Mouse (Mus musculus): Measurements from ENCODE around the gene Gls2. TPM values are rescaled to one million over a fixed set of nuclear protein-coding genes. Genes with fewer than 3 reads are reported as not detected.

Gene Gls2
- polyA plus RNA-seq, 1 experiment from 2014 or later, result 2.3 TPM

- no peak overlapping the region for H3K4me2 ChIP-seq
- H3K4me3 ChIP-seq (replicated peaks), result no peak overlapping the region
- no peaks in the 10 kb centered on the region for H3K27me3 ChIP-seq
- H3K27ac ChIP-seq, result no peak overlapping the region
- H3K36me3 ChIP-seq, result peaks cover 27% of the 10 kb centered on the region
- H3K9ac ChIP-seq (replicated peaks), result no peak overlapping the region
- 76% methylated on average over 8 of the region's 8 CpGs for WGBS
- H3K9me3 ChIP-seq, result no peaks in the 10 kb centered on the region
- ATAC-seq (ENCODE audit: insufficient number of reproducible peaks, insufficient read depth, low FRiP score, low TSS enrichment, low read depth), result no peak
- H3K4me1 ChIP-seq (replicated peaks), result no peaks in the 10 kb centered on the region
These were observed 62.1 kb downstream of the Gls2 start for GRCm38 (mm10) chr10:128256328-128256727.

GRCm38 (mm10) chr10:128258953-128259352 lies 64.7 kb downstream of the Gls2 start:
- H3K9ac ChIP-seq (replicated peaks), result no peak overlapping the region
- 83% methylated on average over 4 of the region's 4 CpGs for WGBS
- H3K27me3 ChIP-seq, result no peaks in the 10 kb centered on the region
- H3K9me3 ChIP-seq, result no peaks in the 10 kb centered on the region
- peaks cover 5% of the 10 kb centered on the region; the same call in 1 of the 2 replicates for H3K36me3 ChIP-seq
- H3K27ac ChIP-seq, result no peak overlapping the region
- ATAC-seq (ENCODE audit: insufficient number of reproducible peaks, insufficient read depth, low FRiP score, low TSS enrichment, low read depth), result no peak
- no peak overlapping the region for H3K4me3 ChIP-seq (replicated peaks)
- no peak overlapping the region for H3K4me2 ChIP-seq
- no peaks in the 10 kb centered on the region for H3K4me1 ChIP-seq (replicated peaks)

Other genes starting within 250 kb of the Gls2 start
- gene Hsd17b6, start 186.8 kb upstream of the Gls2 start, polyA plus RNA-seq (2016; fragmentation: Nextera tagmentation; extraction: Ambion mirVana), result not detected in 2 replicates
- 102 and 104 TPM in 2 replicates for gene Prim1, start 179.3 kb upstream of the Gls2 start, polyA plus RNA-seq (2016; fragmentation: Nextera tagmentation; extraction: Ambion mirVana)
- 916 and 923 TPM in 2 replicates for gene Naca, start 158.9 kb upstream of the Gls2 start, polyA plus RNA-seq (2016; fragmentation: Nextera tagmentation; extraction: Ambion mirVana)
- 567 and 594 TPM in 2 replicates for gene Ptges3, start 135.5 kb upstream of the Gls2 start, polyA plus RNA-seq (2016; fragmentation: Nextera tagmentation; extraction: Ambion mirVana)
- gene Atp5b, start 111.2 kb upstream of the Gls2 start, polyA plus RNA-seq (2016; fragmentation: Nextera tagmentation; extraction: Ambion mirVana), result 2,018 and 2,026 TPM in 2 replicates
- 8.6 and 9.5 TPM in 2 replicates for gene Baz2a, start 102.9 kb upstream of the Gls2 start, polyA plus RNA-seq (2016; fragmentation: Nextera tagmentation; extraction: Ambion mirVana)
- 33.0 and 33.5 TPM in 2 replicates for gene Rbms2, start 14.2 kb upstream of the Gls2 start, polyA plus RNA-seq (2016; fragmentation: Nextera tagmentation; extraction: Ambion mirVana)
- gene Spryd4, start 17.4 kb downstream of the Gls2 start, polyA plus RNA-seq (2016; fragmentation: Nextera tagmentation; extraction: Ambion mirVana), result 31.0 and 32.4 TPM in 2 replicates
- 0.38 and 0.44 TPM in 2 replicates for gene Mip, start 31.4 kb downstream of the Gls2 start, polyA plus RNA-seq (2016; fragmentation: Nextera tagmentation; extraction: Ambion mirVana)
- gene Timeless, start 37.6 kb downstream of the Gls2 start, polyA plus RNA-seq (2016; fragmentation: Nextera tagmentation; extraction: Ambion mirVana), result 103 and 108 TPM in 2 replicates
- 0.68 and 1.0 TPM in 2 replicates for gene Apon, start 59.6 kb downstream of the Gls2 start, polyA plus RNA-seq (2016; fragmentation: Nextera tagmentation; extraction: Ambion mirVana)
- not detected in 2 replicates for gene Apof, start 74.2 kb downstream of the Gls2 start, polyA plus RNA-seq (2016; fragmentation: Nextera tagmentation; extraction: Ambion mirVana)
- 17.1 and 17.6 TPM in 2 replicates for gene Stat2, start 76.1 kb downstream of the Gls2 start, polyA plus RNA-seq (2016; fragmentation: Nextera tagmentation; extraction: Ambion mirVana)
- gene Il23a, start 104.3 kb downstream of the Gls2 start, polyA plus RNA-seq (2016; fragmentation: Nextera tagmentation; extraction: Ambion mirVana), result 0.20 TPM in 2 replicates
- 42.3 and 42.5 TPM in 2 replicates for gene Pan2, start 108.9 kb downstream of the Gls2 start, polyA plus RNA-seq (2016; fragmentation: Nextera tagmentation; extraction: Ambion mirVana)
- gene Cnpy2, start 128.0 kb downstream of the Gls2 start, polyA plus RNA-seq (2016; fragmentation: Nextera tagmentation; extraction: Ambion mirVana), result 351 and 359 TPM in 2 replicates
- 178 and 181 TPM in 2 replicates for gene Cs, start 143.3 kb downstream of the Gls2 start, polyA plus RNA-seq (2016; fragmentation: Nextera tagmentation; extraction: Ambion mirVana)
- gene Coq10a, start 174.5 kb downstream of the Gls2 start, polyA plus RNA-seq (2016; fragmentation: Nextera tagmentation; extraction: Ambion mirVana), result 15.5 and 15.8 TPM in 2 replicates
- gene Ankrd52, start 182.7 kb downstream of the Gls2 start, polyA plus RNA-seq (2016; fragmentation: Nextera tagmentation; extraction: Ambion mirVana), result 13.5 and 14.8 TPM in 2 replicates
- gene Slc39a5, start 206.8 kb downstream of the Gls2 start, polyA plus RNA-seq (2016; fragmentation: Nextera tagmentation; extraction: Ambion mirVana), result not detected in 2 replicates
- 65.1 and 65.2 TPM in 2 replicates for gene Nabp2, start 217.0 kb downstream of the Gls2 start, polyA plus RNA-seq (2016; fragmentation: Nextera tagmentation; extraction: Ambion mirVana)
- gene Rnf41, start 217.2 kb downstream of the Gls2 start, polyA plus RNA-seq (2016; fragmentation: Nextera tagmentation; extraction: Ambion mirVana), result 42.5 TPM in 2 replicates